Mouse (Mus musculus) heart, embryonic 12.5 days (tissue): ENCODE data around the gene Ackr3. TPM values are rescaled to one million over a fixed set of nuclear protein-coding genes. Genes with fewer than 3 reads are reported as not detected.

ENCODE experiments used
- ATAC-seq: fragments of 200-750 bp; cut with Nextera tagmentation; 2 replicates; pipeline ENCODE4 v1.8.0; 2017; ENCODE audit warnings: moderate TSS enrichment, moderate library complexity; ENCODE audit not compliant: insufficient number of reproducible peaks, low FRiP score
- H3K27ac ChIP-seq: fragments of 300-500 bp; sonication (generic); 2 replicates; pipeline ENCODE4 v1.5.1; 2016; ENCODE audit warnings: mild to moderate bottlenecking, moderate library complexity; ENCODE audit not compliant: poor library complexity, severe bottlenecking
- H3K27me3 ChIP-seq: fragments of 300-500 bp; sonication (generic); replicated peaks from 2 replicates; pipeline ENCODE4 v1.6.1; 2016; ENCODE audit warnings: mild to moderate bottlenecking, moderate library complexity
- H3K36me3 ChIP-seq: fragments of 300-500 bp; sonication (generic); 2 replicates; pipeline ENCODE4 v1.6.1; 2016; ENCODE audit warnings: mild to moderate bottlenecking, moderate library complexity
- H3K4me1 ChIP-seq: fragments of 300-500 bp; sonication (generic); replicated peaks from 2 replicates; pipeline ENCODE4 v1.6.1; 2016; ENCODE audit warnings: mild to moderate bottlenecking
- H3K4me2 ChIP-seq: fragments of 300-500 bp; sonication (generic); 2 replicates; pipeline ENCODE4 v1.6.1; 2016; ENCODE audit warnings: mild to moderate bottlenecking, moderate library complexity
- H3K4me3 ChIP-seq: fragments of 300-500 bp; sonication (generic); 2 replicates; pipeline ENCODE4 v1.5.1; 2016; ENCODE audit warnings: mild to moderate bottlenecking
- H3K9ac ChIP-seq: fragments of 300-500 bp; sonication (generic); 2 replicates; pipeline ENCODE4 v1.6.1; 2016; ENCODE audit warnings: mild to moderate bottlenecking, moderate library complexity
- H3K9me3 ChIP-seq: fragments of 300-500 bp; sonication (generic); replicated peaks from 2 replicates; pipeline ENCODE4 v1.6.1; 2016; ENCODE audit warnings: mild to moderate bottlenecking, moderate library complexity
- WGBS: fragments of 180-500 bp; shearing (Covaris S2); methylation state at CpG from one replicate; pipeline ENCODE4 v1.1.7; 2016; 5-methylcytosine and 5-hydroxymethylcytosine counted together
- polyA plus RNA-seq: library from polyadenylated mRNA; unstranded; fragments of >200 nt; fragmentation: Nextera tagmentation; extraction: Ambion mirVana; gene quantifications from 2 replicates; pipeline ENCODE4 v1.2.1, GENCODE M21; 2016

Ackr3 gene
- polyA plus RNA-seq, 1 experiment from 2014 or later = 52.2 TPM

DNA sequence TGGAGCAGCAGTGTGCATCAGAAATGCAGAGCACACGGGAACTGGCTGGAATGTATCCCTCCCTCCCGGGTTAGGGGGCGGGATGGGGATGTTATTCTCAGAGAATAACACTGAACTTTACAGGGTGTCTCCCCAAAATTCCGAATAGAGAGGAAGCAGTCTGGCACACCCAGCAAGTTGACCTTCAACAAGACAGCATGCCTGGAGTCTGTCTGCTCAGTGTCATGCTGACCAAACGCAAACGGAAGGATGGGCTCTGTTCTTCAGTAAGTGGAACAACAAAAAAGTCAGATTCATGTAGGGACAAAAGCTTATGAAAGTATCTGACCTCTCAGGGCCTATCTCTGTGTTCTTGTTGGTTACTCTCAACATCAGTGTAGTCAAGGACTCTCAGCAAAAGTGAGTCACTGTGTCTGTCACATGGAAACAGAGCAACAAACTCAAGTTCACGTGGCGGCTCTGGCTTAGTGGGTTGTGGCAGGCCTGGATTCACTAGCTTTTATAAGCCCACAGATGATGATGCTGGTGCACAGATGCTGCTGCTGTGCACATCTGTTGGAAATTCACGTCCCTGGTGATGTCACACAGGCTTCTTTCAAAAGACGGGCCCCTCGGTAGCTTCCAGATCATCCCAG lies 54.6 kb downstream of the Ackr3 start:
- H3K4me2 ChIP-seq = no peak overlapping the region
- no peaks in the 10 kb centered on the region for H3K27me3 ChIP-seq
- no peak for ATAC-seq
- no peak overlapping the region for H3K27ac ChIP-seq
- WGBS = 67% methylated on average over 11 of the region's 11 CpGs
- H3K4me1 ChIP-seq = peaks cover 21% of the 10 kb centered on the region
- no peak overlapping the region for H3K9ac ChIP-seq
- H3K9me3 ChIP-seq = no peaks in the 10 kb centered on the region
- no peaks in the 10 kb centered on the region for H3K36me3 ChIP-seq
- H3K4me3 ChIP-seq = no peak overlapping the region

DNA sequence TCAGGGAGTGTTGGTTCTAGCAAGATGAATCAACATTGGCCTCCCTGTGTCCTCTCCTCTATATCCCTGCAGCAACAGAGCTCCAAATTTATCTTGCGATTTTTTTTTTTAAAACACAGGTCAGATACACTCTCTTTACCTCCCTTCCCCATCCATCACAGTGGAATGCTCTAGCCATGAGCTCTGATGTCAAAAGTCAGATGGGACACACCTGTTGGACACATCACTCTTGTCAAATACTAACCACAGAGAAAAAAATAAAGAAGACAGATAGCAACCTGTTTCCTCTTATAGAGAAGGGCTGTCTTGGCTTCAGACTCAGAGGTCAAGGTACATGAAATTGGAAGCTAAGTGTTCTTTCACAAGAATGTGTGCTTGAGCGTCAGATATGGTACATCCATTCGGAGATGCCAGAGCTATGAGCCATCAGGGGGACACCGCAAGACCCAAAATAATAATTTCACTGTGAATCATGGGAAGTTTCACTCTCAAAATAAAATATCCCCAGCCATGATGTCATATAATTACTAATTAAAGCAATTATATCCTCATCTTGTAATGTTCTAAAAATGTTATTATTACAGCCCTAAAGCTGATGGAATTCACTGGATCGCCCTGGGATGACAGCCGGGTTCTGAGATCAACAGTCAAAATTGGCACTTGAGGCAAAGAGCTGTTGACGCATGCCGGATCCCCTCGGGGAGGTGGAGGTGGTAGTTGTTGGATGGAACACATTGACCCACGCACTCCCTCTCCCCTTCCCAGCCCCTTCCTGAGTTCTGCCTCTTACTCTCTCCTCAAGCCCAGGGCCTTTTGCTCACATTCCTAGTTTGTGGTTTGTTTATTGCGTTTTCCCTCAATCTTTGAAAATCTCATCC lies 57.2 kb downstream of the Ackr3 start:
- ATAC-seq = no peak
- no peak overlapping the region for H3K4me2 ChIP-seq
- H3K9me3 ChIP-seq = no peaks in the 10 kb centered on the region
- H3K27me3 ChIP-seq = no peaks in the 10 kb centered on the region
- WGBS = 83% methylated on average over 11 of the region's 11 CpGs
- H3K36me3 ChIP-seq = no peaks in the 10 kb centered on the region
- H3K9ac ChIP-seq = no peak overlapping the region
- peaks cover 21% of the 10 kb centered on the region for H3K4me1 ChIP-seq
- H3K4me3 ChIP-seq = no peak overlapping the region
- no peak overlapping the region for H3K27ac ChIP-seq

DNA sequence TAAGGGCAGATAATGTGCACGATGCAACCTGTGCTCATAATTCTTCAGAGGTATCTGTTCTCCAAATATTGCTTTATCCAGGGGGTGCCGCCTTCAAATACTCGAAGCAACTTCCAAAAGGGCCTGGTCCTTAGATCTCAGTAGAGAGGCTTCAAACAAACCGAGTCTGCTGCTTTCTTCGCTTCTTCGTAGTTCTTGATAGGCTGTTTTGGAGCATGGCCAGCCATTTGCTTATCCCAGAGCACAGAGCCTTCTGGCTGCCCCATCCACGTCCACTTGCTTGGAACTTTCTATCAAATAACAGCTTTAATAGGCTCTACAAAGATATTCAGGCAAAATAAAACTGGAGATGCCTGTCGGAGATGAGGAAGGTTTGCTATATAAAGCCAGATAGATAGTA lies 58.6 kb downstream of the Ackr3 start:
- Histone ChIP-seq H3K4me2 (no peak overlapping the region), H3K27ac (no peak overlapping the region), H3K36me3 (no peaks in the 10 kb centered on the region), H3K9me3 (no peaks in the 10 kb centered on the region), H3K4me1 (0 out of 2 replicates have a peak, but pooled peaks cover 13% of the 10 kb centered on the region), H3K9ac (no peak overlapping the region), H3K4me3 (no peak overlapping the region), H3K27me3 (0 out of 2 replicates have a peak, but pooled peaks cover 3% of the 10 kb centered on the region)
- ATAC-seq = no peak
- WGBS = 57% methylated on average over 8 of the region's 8 CpGs

Other genes starting within 250 kb of the Ackr3 start
- 1.0 and 1.1 TPM in 2 replicates for gene Asb18, start 189.3 kb upstream of the Ackr3 start, polyA plus RNA-seq
- gene Iqca, start 50.6 kb upstream of the Ackr3 start, polyA plus RNA-seq = not detected in 2 replicates